Mouse (Mus musculus) liver, embryonic 11.5 days (tissue): ENCODE results near the gene Camkv. TPM values are rescaled to one million over a fixed set of nuclear protein-coding genes. Genes with fewer than 3 reads are reported as not detected.
A peak's percentile ranks its signal among the peaks of the same experiment; 100 is the strongest.

Source experiments
- ATAC-seq: fragments of 200-750 bp; cut with Nextera tagmentation; replicated peaks from 2 replicates; pipeline ENCODE4 v1.8.0; 2017; ENCODE audit warnings: moderate number of reproducible peaks, mild to moderate bottlenecking, moderate TSS enrichment, moderate library complexity; ENCODE audit not compliant: low FRiP score
- DNase-seq: peaks from one replicate; pipeline ENCODE4 v3.0.0-alpha.2; 2017; ENCODE audit warnings: low spot score
- H3K27ac ChIP-seq: fragments of 300-500 bp; sonication (generic); 2 replicates; pipeline ENCODE4 v1.5.1; 2014; ENCODE audit warnings: mild to moderate bottlenecking, low read depth, low read length, control low read depth
- H3K27me3 ChIP-seq: fragments of 300-500 bp; sonication (generic); replicated peaks from 2 replicates; pipeline ENCODE4 v1.6.1; 2014; ENCODE audit warnings: low read length, mixed read lengths; ENCODE audit not compliant: control insufficient read depth, insufficient read depth
- H3K36me3 ChIP-seq: fragments of 300-500 bp; sonication (generic); 2 replicates; pipeline ENCODE4 v1.6.1; 2014; ENCODE audit warnings: mild to moderate bottlenecking, low read length, moderate library complexity, mixed read lengths; ENCODE audit not compliant: control insufficient read depth, insufficient read depth
- H3K4me1 ChIP-seq: fragments of 300-500 bp; sonication (generic); replicated peaks from 2 replicates; pipeline ENCODE4 v1.6.1; 2014; ENCODE audit warnings: low read length, mixed read lengths; ENCODE audit not compliant: control insufficient read depth, insufficient read depth
- H3K4me2 ChIP-seq: fragments of 300-500 bp; sonication (generic); 2 replicates; pipeline ENCODE4 v1.6.1; 2014; ENCODE audit warnings: mild to moderate bottlenecking, control low read depth, moderate library complexity
- H3K4me3 ChIP-seq: fragments of 300-500 bp; sonication (generic); 2 replicates; pipeline ENCODE4 v1.5.1; 2014; ENCODE audit warnings: low read depth, low read length, control low read depth
- H3K9ac ChIP-seq: fragments of 300-500 bp; sonication (generic); 2 replicates; pipeline ENCODE4 v1.6.1; 2014; ENCODE audit warnings: low read depth, low read length, control low read depth
- H3K9me3 ChIP-seq: fragments of 300-500 bp; sonication (generic); 2 replicates; pipeline ENCODE4 v1.6.1; 2016; ENCODE audit warnings: low read length, inconsistent platforms, mixed read lengths; ENCODE audit not compliant: control insufficient read depth
- WGBS: fragments of 180-500 bp; shearing (Covaris S2); extraction: QIAGEN DNeasy Blood & Tissue Kit; methylation state at CpG from one replicate; pipeline ENCODE4 v1.1.7; 2014; 5-methylcytosine and 5-hydroxymethylcytosine counted together
- polyA plus RNA-seq: library from polyadenylated mRNA; unstranded; fragments of >200 nt; fragmentation: Nextera tagmentation; extraction: Ambion mirVana; gene quantifications from 2 replicates; pipeline ENCODE4 v1.2.1, GENCODE M21; 2014

The Camkv gene
- polyA plus RNA-seq, 1 experiment from 2014 or later = 0.56 TPM

GRCm38 (mm10) chr9:107961881-107962280 lies 26.4 kb downstream of the Camkv start:
- ATAC-seq (no peak), DNase-seq (no peak)
- Histone ChIP-seq H3K27ac (no peak overlapping the region), H3K27me3 (no peaks in the 10 kb centered on the region), H3K9me3 (no peaks in the 10 kb centered on the region), H3K4me1 (0 out of 2 replicates have a peak, but pooled peaks cover 4% of the 10 kb centered on the region), H3K9ac (no peak overlapping the region), H3K36me3 (peaks cover 25% of the 10 kb centered on the region), H3K4me3 (no peak overlapping the region), H3K4me2 (no peak overlapping the region)
- 77% methylated on average over 5 of the region's 5 CpGs for WGBS

DNA sequence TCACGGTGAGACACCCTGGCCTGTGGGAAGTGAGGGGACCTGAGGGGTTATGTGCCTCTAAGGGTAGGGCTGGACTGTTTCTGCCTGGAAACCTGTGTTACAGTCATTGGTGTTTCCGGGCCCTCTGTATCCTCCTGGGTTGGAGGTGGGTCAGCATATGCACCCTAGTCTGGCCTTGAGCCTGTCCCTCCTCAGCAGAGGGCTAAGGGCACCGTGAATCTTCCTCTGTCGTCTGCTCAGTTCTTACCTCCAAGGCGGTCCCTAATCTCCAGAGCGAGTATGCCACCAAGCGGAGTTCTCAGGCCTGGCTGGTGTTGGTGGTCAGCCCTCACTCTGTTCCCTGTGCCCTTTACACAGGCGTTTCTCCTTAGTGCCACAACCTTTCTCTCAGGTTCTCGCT lies 27.4 kb downstream of the Camkv start:
- WGBS = 88% methylated on average over 9 of the region's 9 CpGs
- H3K36me3 ChIP-seq = peaks cover 21% of the 10 kb centered on the region

DNA sequence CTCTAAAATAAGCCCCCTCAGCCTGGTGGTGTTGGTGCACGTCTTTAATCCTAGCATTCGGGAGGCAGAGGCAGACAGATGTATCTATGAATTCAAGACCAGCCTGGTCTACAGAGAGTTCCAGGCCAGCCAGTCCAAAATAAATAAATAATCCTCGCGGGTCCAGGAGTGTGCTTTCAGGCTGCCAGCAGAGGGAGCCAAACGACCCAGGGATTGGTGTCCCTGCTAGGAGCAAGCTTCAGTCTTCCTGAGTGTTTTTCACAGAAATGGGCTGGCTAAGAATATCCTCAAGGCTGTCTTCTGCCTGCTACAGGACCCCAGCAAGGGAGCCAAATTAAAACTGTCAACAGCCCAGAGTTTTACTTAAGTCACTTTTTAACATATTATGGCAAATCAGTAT lies 28.2 kb downstream of the Camkv start:
- Histone ChIP-seq H3K9me3 (no peaks in the 10 kb centered on the region), H3K27me3 (no peaks in the 10 kb centered on the region), H3K9ac (no peak overlapping the region), H3K4me2 (no peak overlapping the region), H3K4me3 (no peak overlapping the region), H3K27ac (no peak overlapping the region), H3K36me3 (peaks cover 21% of the 10 kb centered on the region), H3K4me1 (0 out of 2 replicates have a peak, but pooled peaks cover 4% of the 10 kb centered on the region)
- DNase-seq (peak; percentile 80), ATAC-seq (peak; percentile 80)
- 17% methylated on average over 5 of the region's 5 CpGs for WGBS

More for the DNA sequence above, 27.4 kb downstream of the Camkv start:
- Histone ChIP-seq H3K9me3 (no peaks in the 10 kb centered on the region), H3K4me1 (0 out of 2 replicates have a peak, but pooled peaks cover 4% of the 10 kb centered on the region), H3K9ac (no peak overlapping the region), H3K4me3 (no peak overlapping the region), H3K4me2 (no peak overlapping the region), H3K27ac (no peak overlapping the region), H3K27me3 (no peaks in the 10 kb centered on the region)
- no peak for DNase-seq
- no peak for ATAC-seq

DNA sequence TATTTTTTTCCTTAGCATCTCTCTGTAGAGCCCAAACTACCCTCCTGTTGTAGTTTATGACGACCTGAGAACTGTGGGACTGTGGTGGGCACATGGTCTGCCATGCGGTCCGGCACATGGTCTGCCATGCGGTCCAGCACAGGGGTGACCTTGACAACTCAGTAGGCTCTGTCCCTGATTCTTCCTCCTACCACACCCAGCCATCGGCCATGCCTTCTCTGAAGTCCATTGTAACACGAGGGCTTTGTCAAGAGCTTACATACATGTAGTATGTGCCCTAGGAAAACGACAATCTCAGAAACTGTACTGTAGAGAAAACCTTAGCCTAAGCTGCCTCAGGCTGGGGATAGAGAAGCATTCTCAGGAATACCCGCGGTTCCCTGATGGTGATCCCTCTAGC lies 29.2 kb downstream of the Camkv start:
- ATAC-seq (no peak), DNase-seq (no peak)
- peak overlapping the region; percentile 5; the same call in 1 of the 2 replicates for H3K9ac ChIP-seq
- no peak overlapping the region for H3K4me2 ChIP-seq
- H3K9me3 ChIP-seq = no peaks in the 10 kb centered on the region
- H3K27me3 ChIP-seq = no peaks in the 10 kb centered on the region
- H3K36me3 ChIP-seq = peaks cover 21% of the 10 kb centered on the region
- no peak overlapping the region for H3K27ac ChIP-seq
- H3K4me3 ChIP-seq = no peak overlapping the region
- 0 out of 2 replicates have a peak, but pooled peaks cover 4% of the 10 kb centered on the region for H3K4me1 ChIP-seq
- 88% methylated on average over 9 of the region's 9 CpGs for WGBS

DNA sequence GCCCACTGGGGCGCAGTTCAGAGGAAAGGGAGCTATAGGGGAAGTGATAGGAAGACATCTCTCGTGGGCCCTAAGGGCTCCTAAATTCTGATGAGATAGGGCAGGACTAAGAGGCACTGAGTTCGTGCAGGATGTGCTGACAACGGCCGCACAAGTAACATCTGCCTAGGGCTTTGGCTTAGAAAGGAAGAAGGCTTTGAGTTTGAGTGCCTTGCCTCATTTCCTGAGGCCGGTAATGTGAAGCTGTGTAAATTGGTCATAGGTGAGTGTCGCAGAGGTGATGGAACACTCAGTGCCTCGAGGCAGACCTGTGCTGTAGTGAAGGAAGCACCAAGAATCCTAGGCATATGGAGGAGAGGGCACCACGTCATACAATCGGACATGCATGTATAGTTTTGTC lies 31.2 kb downstream of the Camkv start:
- Histone ChIP-seq H3K4me2 (no peak overlapping the region), H3K36me3 (peaks cover 14% of the 10 kb centered on the region), H3K27me3 (no peaks in the 10 kb centered on the region), H3K4me1 (peaks cover 17% of the 10 kb centered on the region), H3K9me3 (no peaks in the 10 kb centered on the region), H3K9ac (no peak overlapping the region), H3K4me3 (no peak overlapping the region), H3K27ac (peak overlapping the region; percentile 5; the same call in 1 of the 2 replicates)
- ATAC-seq (no peak), DNase-seq (no peak)
- 66% methylated on average over 10 of the region's 10 CpGs for WGBS

GRCm38 (mm10) chr9:107967437-107967836 lies 32.0 kb downstream of the Camkv start:
- Histone ChIP-seq H3K36me3 (peaks cover 12% of the 10 kb centered on the region), H3K27ac (no peak overlapping the region), H3K9ac (no peak overlapping the region), H3K27me3 (no peaks in the 10 kb centered on the region), H3K4me2 (no peak overlapping the region), H3K4me3 (no peak overlapping the region), H3K9me3 (no peaks in the 10 kb centered on the region), H3K4me1 (peaks cover 24% of the 10 kb centered on the region)
- DNase-seq (no peak), ATAC-seq (no peak)
- 90% methylated on average over 6 of the region's 6 CpGs for WGBS

- H3K4me1 ChIP-seq = peaks cover 35% of the 10 kb centered on the region
Measured at GRCm38 (mm10) chr9:107968531-107968930, 33.1 kb downstream of the Camkv start.

GRCm38 (mm10) chr9:107970311-107970710 lies 34.8 kb downstream of the Camkv start:
- ATAC-seq (no peak), DNase-seq (no peak)
- peaks cover 11% of the 10 kb centered on the region; the same call in 1 of the 2 replicates for H3K36me3 ChIP-seq
- 88% methylated on average over 5 of the region's 5 CpGs for WGBS
- H3K27me3 ChIP-seq = no peaks in the 10 kb centered on the region
- H3K9me3 ChIP-seq = no peaks in the 10 kb centered on the region
- peak overlapping the region; percentile 95; the same call in 1 of the 2 replicates for H3K27ac ChIP-seq
- no peak overlapping the region for H3K9ac ChIP-seq
- H3K4me3 ChIP-seq = no peak overlapping the region
- no peak overlapping the region for H3K4me2 ChIP-seq
- H3K4me1 ChIP-seq = peaks cover 41% of the 10 kb centered on the region

More at GRCm38 (mm10) chr9:107968531-107968930, 33.1 kb downstream of the Camkv start:
- H3K27me3 ChIP-seq = no peaks in the 10 kb centered on the region
- ATAC-seq (no peak), DNase-seq (no peak)
- H3K4me2 ChIP-seq = no peak overlapping the region
- 86% methylated on average over 7 of the region's 7 CpGs for WGBS
- H3K36me3 ChIP-seq = peaks cover 11% of the 10 kb centered on the region; the same call in 1 of the 2 replicates
- no peak overlapping the region for H3K27ac ChIP-seq
- H3K4me3 ChIP-seq = no peak overlapping the region
- H3K9me3 ChIP-seq = no peaks in the 10 kb centered on the region
- H3K9ac ChIP-seq = no peak overlapping the region
